Mouse (Mus musculus) heart, adult 2 months (tissue): ENCODE measurements around the gene Hrh2.

Experiments used
- CTCF ChIP-seq: fragments of 200-600 bp; IDR thresholded peaks from 2 replicates; pipeline ENCODE4 v1.8.1; 2022; ENCODE audit warnings: antibody characterized with exemption, mild to moderate bottlenecking, moderate library complexity
- EP300 ChIP-seq: fragments of 200-500 bp; IDR thresholded peaks from 2 replicates; pipeline ENCODE4 v1.6.1; 2011; ENCODE audit warnings: low read depth, low read length, control low read depth; ENCODE audit not compliant: insufficient read depth
- POLR2A ChIP-seq: fragments of 200-500 bp; IDR thresholded peaks from 2 replicates; pipeline ENCODE4 v1.6.1; 2011; ENCODE audit warnings: mild to moderate bottlenecking, low read depth, low read length, control low read depth; ENCODE audit not compliant: insufficient read depth

DNA sequence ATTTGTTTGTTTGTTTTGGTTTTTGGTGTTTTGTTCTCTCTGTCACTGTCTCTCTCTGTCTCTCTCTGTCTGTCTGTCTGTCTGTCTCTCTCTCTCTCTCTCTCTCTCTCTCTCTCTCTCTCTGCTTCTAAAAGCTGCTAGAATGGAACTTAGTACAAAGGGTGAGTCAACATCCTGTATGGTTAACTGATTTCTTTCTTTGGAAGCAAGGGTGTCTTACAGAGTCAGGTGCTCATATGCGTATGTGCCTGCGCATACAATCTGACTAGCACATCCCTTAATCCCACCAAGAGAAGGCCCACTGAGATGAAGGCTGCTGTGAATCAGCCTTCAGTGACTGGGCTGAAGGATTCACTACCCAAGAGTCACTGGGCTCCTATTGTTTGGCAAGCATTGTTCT is 18.0 kb upstream of the Hrh2 start:
- TF ChIP-seq EP300 (no peak), CTCF (no peak), POLR2A (no peak)
